Mouse (Mus musculus) heart, adult 9 months (tissue): ENCODE results near the gene Itgav.

Experiments used
- DNase-seq, 2 experiments: peaks; one replicate each; pipeline ENCODE4 v3.0.0; 2022; ENCODE audit warnings: low spot score in 2 of 2

Itgav gene

DNA sequence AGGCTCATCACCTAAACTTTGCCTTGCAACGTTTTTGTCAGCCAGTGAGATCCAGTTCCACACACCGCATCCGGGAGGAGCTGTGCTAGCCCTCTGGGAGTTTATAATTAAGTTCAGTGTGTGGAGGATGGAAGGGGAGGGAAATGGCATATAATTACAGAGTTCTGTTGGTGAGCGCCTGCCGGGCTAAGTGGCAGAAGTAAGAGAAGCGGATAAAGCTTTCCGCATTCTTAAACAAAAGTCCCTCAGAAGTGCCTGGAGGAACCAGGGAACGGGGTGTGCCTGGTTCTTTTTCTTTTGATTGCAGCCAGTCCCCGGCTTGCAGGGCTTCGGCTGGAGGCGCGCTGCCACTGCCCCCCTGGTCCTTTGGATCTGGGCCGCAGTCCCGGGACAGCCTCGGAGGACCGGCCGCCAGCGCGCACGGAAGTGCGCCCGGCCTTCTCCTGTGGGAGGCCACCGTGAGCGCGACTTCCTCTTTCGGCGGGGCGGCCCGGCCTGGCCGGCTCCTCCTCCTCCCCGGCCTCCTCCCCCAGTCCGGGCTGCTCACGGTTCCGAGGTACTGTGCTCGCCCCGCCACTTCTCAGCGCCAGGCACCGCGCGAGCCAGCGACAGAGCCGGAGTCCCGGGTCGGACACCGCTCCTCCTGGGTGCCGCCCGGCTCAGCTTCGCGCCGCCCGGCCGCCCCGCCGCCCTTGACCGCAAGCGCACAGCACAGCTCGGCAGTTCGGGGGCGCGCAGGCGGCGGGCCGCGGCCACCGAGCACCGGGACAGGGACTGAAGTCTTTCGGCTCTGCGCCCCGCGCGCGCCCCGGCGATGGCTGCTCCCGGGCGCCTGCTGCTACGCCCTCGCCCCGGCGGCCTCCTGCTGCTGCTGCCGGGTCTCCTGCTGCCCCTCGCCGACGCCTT is at the start of gene Itgav:
Itgav (plus strand) TSS at position 477 of the 906 bp plus-strand sequence.
- peak; percentile 96 to 97 for DNase-seq

DNA sequence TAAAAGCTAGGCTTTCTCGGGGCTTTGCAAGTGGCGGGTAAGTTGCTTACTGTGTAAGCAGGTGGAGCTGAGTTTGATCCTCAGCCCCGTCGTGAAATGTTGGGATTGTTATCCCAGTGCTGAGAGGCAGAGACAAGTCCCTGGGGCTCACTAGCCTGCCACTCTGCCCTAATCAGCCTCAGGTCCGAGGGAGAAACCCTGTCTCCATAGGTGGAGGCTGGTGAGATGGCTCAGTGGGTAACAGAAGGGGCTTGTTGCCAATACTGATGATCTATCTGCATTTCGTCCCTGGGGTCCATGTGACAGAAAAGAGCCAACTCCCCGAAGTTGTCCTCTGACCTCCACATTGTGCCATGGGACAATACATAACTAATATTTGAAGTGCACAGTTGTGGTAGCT is 49.8 kb upstream of the Itgav start:
- DNase-seq, result no peak

DNA sequence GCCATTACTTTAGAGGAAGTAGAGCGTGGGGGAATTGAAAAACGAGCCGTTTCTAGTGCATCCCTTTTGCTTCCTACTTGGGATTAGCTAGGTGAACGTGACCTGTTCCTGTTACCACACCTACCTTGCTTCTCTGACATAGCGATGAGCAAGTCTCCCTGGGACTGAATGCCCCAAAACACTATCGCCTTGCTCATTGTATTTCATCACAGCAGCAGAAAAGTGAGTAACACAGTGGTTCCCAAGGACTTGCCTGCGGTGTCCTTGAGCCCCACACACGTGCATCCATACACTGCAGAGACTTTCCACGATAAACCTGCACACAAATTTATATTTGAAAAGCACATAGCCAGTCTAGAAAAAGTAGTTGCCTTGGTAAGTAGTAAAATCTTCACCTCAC is 49.3 kb upstream of the Itgav start:
- no peak for DNase-seq

DNA sequence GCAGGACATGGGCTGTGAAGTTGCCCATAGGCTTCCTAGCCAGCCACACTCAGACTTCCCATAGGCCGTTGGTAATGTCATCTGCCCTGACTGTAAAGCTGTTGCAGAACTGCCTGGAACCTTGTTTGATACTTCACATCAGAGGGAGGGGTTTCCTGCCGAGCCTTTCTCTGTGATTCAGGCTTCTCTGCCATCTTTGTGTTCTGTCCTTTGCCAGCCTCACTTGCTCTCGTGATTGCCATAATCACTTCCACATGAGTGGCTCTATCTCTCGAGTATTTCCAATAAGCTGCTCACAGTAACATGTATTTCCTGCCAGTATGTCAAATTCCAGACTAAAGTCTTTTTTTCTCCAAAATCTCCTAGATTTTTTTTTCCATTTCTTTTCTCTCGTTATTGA is 48.5 kb upstream of the Itgav start:
- no peak for DNase-seq

DNA sequence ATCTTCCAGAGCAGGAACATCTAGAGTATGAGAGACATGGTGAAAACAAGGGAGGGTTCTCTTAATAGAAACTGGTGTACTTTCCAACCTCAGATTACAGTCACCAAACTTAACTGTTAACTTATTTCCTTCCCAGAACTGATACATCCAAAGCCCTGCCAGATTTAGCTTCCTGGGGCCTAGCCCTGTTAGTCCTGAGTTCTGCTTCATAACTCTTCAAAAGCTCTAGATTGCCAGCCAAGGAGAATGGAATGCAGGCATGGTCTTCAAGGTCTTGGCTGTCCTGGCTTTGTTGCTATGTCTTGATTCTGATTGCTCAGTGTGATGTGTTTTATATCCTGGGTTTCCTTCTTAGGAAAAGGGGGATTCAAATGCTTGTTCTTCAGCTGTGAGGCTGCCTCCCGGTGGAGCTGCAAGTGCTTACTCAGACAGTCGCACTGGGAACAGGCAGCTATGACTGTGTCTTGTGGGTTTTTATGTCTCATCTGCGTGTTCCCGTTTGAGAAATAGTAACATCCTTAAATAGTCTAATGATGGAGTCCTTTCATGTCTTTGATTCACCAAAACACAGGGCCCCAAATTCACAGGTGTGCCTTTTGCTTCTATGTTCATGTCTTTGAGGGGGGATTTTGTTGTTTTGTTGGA is 47.8 kb upstream of the Itgav start:
- no peak for DNase-seq

DNA sequence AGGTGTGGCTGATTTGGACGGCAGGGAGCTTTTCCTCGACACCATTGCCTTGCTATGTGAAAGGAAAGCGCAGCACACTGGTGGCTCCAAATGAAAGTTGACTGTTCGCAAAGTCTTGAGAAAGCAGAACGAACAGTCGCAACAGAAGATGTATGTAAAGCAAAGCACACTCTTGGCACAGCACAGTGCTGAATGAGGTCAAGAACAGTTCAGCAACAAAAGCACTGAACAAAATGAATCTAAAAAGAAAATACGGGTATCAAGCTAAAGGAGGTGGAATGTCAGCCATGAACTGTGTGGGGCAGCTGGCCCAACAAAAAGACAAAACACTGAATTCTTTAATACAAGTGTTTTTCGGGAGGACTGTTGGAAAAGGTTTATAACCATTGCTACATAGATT is 42.9 kb upstream of the Itgav start:
- DNase-seq, result no peak

DNA sequence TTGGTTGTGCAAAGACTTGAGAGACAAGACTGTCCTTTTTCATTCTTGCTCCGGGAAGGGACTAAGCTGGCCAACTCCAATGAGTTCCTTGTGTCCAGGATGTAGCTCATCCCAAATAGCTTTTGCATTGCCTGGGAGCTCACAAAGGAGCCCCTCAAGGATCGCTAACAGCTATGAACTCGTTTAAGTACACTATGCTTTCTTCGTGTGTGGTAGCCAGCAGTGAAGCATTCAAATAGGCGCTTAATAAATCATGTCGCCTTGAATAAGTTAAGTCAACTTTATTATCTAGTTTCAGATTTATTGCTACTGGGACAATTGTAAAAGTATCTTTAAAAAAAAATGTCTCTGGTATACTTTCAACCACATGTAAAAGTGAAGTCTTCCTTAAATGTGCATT is 42.4 kb upstream of the Itgav start:
- DNase-seq, result no peak

DNA sequence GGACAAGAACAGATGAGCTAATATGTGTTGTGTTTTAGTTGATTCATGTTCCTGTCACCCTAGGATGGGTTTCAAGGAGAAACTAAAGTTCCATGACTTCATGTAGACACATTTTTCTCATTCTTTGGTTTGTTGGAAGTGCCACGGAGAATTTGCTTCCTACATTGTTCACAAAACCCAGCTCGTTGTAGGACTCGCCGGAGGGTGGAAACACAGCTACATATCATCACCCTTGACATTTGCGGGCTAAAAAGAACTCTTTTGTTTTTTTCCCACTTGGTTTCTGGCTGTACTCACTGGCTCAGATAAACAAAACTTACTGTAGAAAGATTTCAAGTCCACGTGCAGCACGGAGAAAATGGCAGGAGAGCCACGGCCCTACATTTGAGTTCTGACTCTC is 41.9 kb upstream of the Itgav start:
- no peak for DNase-seq

DNA sequence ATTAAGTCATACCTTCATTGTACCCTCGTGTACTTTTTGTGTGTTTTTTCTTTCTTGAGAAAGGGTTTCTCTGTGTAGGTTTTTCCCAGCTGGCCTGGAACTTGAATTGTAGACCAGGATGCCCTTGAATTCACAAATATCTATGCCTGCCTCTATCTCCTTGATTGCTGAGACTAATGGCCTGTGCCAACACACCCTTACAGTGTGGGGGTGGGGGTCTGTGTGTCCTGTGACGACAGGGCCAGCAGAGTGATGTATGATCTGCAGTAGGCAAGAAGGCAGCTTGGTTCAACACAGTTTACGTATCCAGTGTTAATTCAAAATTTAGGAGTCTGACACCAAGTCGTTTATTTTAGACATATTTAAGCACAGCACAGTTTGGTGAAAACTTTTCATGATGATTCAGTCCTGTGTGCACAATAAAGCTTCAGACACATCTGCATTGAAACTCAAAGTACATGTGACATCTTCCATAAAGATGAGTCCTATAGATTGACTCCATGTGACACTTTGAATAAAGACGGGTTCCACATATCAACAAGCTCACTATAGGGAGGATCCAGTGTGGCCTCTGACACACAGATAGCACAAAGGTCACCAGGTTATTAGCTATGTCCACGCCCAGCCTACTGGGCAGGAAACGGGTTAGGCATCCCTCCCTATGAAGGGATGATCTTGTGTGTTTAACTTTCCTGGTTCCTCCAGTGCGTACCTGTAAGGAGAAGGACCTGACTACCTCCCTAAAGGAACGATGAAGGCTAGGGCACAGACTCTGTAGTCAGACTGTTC is 40.3 kb upstream of the Itgav start:
- DNase-seq, result no peak

DNA sequence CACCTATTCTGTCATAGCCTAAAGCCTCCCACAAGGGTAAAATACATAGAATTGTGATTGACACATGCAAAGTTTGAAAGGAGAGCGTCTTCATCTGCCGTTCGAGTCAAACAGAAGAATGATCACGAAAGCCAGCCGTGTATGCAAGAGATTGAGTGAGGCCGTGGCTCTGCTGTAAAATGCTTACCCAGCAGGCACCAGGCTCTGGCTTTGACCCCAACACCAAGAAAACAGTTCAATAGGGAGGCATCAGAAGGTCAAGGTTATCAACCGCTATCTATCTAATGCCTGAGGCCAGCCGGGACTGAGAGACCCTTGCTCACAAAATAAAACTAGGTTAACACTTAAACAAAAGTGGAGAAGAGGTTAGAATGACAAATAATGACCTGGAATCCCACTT is 39.5 kb upstream of the Itgav start:
- DNase-seq, result no peak

DNA sequence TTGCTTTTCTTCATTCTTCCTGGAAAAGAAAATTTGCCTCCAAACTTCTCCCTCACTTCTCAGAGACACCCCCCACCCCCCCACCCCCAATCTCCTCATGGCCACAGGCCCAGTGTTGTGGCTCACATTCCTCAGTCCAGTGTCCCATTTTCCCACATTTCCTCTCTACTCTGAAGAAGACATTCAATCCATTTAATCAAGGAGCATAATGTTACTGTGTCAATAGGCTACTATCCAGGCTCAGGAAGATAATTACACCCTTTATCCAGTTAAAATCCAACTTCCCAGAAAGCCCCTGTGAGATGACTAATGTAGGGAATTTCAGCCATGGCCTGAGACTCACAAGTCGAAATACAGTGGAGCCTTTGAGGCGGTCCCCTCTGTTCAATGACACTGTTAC is 33.8 kb upstream of the Itgav start:
- no peak for DNase-seq

DNA sequence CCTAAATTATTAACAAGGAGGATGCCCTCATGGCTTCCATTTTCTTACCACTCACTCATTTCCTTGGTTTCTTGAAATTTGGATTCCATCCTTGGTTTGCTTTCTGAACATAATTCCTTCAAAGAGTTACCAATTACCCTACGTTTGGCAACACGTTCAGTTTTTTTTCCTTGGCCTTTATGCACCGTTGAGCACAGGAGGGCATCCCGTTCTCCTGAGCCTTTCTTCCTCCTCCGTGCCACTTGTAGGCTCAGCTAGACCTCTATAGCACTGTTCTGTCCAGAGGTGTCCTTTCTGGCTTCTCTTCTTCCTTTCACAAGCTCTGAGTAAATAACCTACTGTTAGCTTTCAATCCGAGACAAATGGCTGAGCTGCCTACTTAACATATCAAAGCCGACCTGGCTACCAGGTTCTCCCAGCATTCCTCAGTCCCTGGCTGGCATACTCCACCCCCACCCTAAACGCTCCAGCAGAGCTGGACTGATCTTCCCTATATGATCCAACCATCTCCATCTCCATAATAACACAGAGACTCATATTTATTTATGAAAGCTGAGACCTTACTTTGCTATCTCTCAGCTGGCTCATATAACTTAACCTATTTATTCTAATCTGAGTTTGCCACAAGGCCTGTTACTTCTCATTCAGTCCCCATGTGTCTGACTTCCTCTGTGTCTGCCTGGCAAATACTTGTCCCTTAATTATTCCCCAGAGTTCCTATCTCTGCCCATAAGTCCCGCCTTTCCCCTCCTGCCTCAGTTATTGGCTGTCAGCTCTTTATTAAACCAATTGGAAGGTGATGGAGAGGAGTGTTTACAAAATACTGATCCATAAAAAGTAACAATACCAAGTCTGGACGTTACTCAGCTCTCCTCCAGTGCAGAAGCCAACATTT is 31.3 kb upstream of the Itgav start:
- no peak for DNase-seq

DNA sequence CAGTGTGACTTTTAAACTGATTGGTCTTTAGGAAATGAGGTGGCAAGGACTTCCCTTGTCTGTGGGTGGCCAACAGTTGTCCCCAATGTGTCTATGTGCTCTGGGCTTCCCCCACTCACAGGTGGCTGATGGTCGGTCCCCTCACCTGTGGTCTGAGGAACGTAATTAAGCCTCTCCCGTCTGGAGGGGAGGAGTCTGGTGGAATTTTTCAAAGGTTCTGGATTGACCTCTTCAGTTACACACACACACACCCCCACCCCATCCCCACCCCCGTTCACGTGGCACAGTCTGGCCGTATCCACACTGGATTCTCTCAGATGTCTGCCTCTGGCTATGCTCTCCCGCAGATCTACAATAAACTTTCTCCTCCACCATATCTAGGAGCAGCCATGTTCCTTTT is 30.1 kb upstream of the Itgav start:
- no peak for DNase-seq

DNA sequence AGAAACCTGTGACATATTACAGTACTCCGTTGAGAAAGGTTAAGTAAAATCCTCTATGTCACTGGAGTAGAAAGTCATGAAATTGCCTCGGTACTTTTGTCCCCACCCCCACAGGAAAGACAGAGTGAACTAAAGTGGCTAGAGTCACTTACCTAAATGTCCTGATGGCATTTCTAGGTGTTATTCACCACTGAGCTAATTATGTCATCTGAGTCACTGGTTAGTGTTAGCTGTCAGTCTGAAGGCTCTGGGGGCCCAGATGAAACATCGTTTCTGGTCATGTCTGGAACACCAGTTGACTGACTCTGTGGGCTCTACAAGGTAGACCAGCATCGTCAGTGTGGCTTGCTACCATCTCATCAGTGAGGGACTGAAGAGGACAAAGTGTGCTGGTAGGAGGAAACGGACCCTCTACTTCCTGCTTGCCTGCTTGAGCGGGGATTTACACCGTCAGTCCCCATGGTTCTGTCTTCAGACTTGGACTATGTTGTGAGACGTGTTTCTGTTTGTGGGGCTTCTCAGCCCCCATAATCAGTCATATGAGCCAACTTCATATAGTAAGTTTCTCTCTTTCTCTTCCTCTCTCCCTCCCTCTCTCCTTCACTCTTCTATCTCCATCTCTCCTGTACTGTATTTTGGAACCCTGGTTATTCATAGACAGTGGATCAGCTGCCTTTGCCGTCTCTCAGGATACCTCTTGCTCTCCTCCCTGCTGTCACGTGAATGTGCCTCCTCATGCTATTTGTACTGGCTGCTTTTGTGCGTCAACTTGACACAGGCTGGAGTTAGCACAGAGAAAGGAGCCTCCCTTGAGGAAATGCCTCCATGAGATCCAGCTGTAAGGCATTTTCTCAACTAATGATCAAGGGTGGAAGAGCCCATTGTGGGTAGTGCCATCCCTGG is 28.6 kb upstream of the Itgav start:
- DNase-seq, result no peak

DNA sequence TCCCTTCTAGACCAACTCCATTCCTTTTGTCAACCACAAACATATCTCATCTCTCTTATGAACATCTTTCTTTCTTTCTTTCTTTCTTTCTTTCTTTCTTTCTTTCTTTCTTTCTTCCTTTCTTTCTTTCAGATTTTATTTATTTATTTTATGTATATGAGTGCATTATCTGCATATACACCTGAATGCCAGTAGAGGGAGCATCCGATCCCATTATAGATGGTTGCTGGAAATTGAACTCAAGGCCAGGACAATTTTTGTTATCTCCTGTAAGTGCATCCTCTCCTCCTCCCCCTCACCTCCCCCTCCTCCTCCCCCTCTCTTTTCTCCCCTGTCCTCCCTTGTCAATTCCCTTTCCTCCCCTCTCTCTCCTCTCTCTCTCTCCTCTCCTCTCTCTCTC is 25.7 kb upstream of the Itgav start:
- DNase-seq, result no peak

DNA sequence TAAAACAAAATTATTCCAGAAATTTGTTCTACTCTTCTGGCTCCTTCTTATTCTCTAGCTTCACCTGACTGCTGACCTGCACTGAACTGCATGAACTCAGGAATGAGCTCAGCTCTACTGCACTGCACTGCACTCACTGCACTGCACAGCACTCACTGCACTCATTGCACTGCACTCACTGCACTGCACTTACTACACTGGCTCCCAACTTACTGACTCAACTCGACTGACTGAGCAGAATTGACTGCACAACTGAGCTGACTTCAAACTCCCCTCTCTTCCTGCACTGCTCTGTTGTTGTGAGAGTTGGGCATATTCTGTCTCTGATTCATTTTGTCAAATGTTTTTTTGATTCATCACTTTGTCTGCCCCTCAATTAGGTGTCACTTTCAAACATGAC is 24.9 kb upstream of the Itgav start:
- no peak for DNase-seq

DNA sequence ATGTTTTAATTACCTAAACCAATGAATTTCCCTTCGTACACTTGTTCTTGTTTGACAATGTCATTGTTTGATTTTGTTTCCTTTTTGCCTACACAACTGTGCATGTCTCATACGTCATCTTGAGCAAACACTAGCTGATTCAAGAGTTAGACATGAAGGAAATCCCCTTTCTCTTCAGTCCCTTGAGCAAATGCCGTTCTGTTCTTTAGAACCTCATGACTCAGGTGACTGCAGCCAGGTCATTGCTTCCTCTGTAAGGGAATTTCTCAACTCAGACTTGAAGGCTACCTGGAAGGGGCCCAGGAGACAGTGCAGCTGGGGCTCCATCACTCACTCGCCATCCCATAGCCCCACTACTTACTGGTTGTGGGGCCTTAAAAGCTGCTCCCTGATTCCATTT is 23.5 kb upstream of the Itgav start:
- no peak for DNase-seq

DNA sequence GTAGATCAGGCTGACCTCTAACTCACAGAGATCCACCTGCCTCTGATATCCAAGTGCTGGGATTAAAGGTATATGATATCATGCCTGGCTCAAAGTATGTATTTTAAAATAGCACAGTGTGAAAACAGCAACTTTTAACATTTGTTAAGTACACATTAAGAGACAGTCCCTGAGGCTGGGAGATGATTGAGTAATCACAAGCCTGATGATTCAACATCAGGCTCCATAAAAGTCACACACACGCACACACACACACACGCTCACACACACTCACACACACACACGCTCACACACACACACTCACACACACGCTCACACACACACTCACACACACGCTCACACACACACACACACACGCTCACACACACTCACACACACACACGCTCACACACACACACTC is 21.8 kb upstream of the Itgav start:
- no peak for DNase-seq

DNA sequence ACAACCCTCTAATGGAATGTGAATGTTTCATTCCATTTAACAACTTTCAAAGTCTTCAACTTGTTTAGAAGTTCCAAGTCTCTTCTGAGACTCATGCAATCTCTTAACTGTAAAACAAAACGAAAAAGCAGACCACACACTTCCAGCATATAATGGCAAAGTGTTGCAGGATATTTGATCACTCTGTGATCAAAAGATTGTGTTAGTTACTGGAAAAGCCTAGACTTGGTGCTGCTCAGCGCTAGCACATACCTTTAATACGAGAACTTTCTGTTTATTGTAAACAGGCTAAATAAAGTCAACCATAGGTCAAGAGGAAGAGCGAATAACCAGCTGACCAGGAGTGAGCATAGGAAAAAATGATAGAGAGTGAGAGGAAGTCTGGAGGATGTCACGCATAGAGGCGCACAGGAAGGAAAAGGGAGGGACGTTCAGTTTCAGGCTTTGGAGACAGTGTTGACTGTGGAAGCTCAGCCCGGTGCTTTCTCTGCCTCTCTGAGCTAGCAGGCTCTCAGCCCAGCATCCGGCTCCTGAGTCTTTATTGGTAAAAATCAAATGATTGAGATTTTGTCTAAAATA is 18.5 kb upstream of the Itgav start:
- peak; percentile 21 to 32 for DNase-seq

DNA sequence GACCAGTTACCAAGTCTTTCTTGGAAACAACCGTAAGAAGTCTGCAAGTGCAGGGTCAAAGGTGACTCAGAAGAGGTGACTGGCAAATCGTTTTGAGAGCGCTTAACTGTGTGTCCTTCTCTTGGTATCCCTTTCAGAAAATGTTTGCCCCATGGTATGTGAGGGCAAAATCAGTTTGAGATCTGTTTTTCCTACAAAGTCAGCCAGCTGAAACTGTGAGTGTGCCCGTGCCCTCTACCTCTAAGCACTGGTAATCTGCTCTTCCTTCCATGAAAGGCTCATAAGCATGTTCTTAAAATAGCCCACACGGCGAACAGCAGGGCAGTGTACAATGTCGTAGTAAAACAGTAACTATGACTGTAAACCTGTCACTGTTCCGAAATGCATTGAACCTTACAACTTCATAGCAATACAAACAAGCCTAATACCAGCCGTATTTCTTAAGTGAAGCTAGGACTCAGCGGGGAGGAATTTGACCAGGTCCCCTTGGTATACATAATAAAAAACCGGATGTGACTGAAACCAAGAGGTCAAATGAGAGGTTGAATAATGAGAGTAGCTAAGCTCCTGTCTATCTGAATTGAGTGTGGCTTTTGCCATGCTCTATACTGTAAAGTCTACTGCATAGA is 14.2 kb upstream of the Itgav start:
- DNase-seq, result no peak
